Mouse (Mus musculus): Measurements from ENCODE around the gene Mymk. TPM values are rescaled to one million over a fixed set of nuclear protein-coding genes. Genes with fewer than 3 reads are reported as not detected.

The Mymk gene
- polyA plus RNA-seq, 1 experiment: 0.35 TPM

Other genes starting within 250 kb of the Mymk start
- gene Abo, start 207.2 kb downstream of the Mymk start, polyA plus RNA-seq (2012; rRNA removed): not detected in 2 replicates
- gene Surf6, start 169.3 kb downstream of the Mymk start, polyA plus RNA-seq (2012; rRNA removed): 7.9 and 10.0 TPM in 2 replicates
- 22.3 and 24.4 TPM in 2 replicates for gene Med22, start 161.5 kb downstream of the Mymk start, polyA plus RNA-seq (2012; rRNA removed)
- 980 and 1,073 TPM in 2 replicates for gene Rpl7a, start 161.4 kb downstream of the Mymk start, polyA plus RNA-seq (2012; rRNA removed)
- 15.1 and 17.5 TPM in 2 replicates for gene Surf2, start 155.8 kb downstream of the Mymk start, polyA plus RNA-seq (2012; rRNA removed)
- 44.4 and 49.5 TPM in 2 replicates for gene Surf1, start 155.6 kb downstream of the Mymk start, polyA plus RNA-seq (2012; rRNA removed)
- 378 and 526 TPM in 2 replicates for gene Surf4, start 138.3 kb downstream of the Mymk start, polyA plus RNA-seq (2012; rRNA removed)
- gene Stkld1, start 138.1 kb downstream of the Mymk start, polyA plus RNA-seq (2012; rRNA removed): 0.15 TPM in 1 of 2 replicates, not detected in the other
- gene Rexo4, start 107.8 kb downstream of the Mymk start, polyA plus RNA-seq (2012; rRNA removed): 22.3 and 30.0 TPM in 2 replicates
- 0.43 and 0.59 TPM in 2 replicates for gene Adamts13, start 98.8 kb downstream of the Mymk start, polyA plus RNA-seq (2012; rRNA removed)
- gene Cacfd1, start 62.3 kb downstream of the Mymk start, polyA plus RNA-seq (2012; rRNA removed): 44.9 and 53.6 TPM in 2 replicates
- 5.2 and 6.0 TPM in 2 replicates for gene Slc2a6, start 44.2 kb downstream of the Mymk start, polyA plus RNA-seq (2012; rRNA removed)
- 1.3 and 1.8 TPM in 2 replicates for gene Adamtsl2, start 7.2 kb upstream of the Mymk start, polyA plus RNA-seq (2012; rRNA removed)
- 0.04 and 0.05 TPM in 2 replicates for gene Fam163b, start 70.3 kb upstream of the Mymk start, polyA plus RNA-seq (2012; rRNA removed)
- gene Dbh, start 93.1 kb upstream of the Mymk start, polyA plus RNA-seq (2012; rRNA removed): 6.0 and 6.6 TPM in 2 replicates
- gene Sardh, start 176.2 kb upstream of the Mymk start, polyA plus RNA-seq (2012; rRNA removed): 2.1 and 3.4 TPM in 2 replicates